Mouse (Mus musculus) urinary bladder, adult 18-20 months (tissue): ENCODE measurements around the gene Ccnq.
"Not testable (repeated sequence)": the region's sequence is repeated elsewhere in the genome, so short reads cannot be mapped to it uniquely, and the experiment has no call there.

ENCODE experiments used
- DNase-seq, 2 experiments: peaks; one replicate each; pipeline ENCODE4 v3.0.0; 2022; ENCODE audit warnings: low spot score in 2 of 2, mixed read lengths in 2 of 2

The Ccnq gene

DNA sequence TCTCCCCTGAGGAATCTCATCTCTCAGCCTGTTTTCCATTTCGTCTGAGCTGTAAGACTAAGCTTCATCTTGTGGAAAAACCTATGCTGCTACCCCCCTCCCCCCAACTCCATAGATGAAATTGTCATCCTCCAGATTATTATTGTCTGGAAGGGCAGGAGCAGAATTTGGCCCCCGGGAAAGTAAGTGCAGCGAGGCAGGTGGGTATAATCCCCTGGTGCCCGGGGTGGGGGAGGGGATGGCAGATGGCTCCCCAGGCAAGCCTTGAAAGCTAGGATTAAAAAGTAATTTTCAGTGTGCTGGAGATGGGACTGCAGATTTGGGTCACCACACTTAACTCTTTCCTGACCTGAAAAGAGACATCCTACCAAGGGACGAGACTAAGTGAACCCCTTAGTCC lies 10.7 kb upstream of the Ccnq start:
- no peak for DNase-seq

DNA sequence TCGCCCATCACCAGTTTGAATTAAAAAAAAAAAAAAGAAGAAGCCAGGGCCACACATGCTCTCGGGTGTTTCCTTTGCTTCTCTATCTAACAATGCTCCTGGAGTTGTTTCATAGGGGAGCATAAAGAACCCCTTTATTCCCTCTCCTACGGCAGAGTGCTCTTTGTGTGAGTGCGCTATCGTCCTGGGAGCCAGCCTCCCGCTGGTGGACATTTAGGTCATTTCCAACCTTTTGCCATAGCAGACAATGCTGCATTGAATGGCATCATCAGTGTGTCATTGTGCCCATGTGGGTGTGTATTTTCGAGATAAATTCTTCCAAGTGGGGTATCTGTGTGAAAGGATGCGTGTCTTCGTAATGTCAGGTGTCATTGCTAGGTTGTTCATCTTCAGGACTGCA lies 9.6 kb upstream of the Ccnq start:
- DNase-seq, result no peak

DNA sequence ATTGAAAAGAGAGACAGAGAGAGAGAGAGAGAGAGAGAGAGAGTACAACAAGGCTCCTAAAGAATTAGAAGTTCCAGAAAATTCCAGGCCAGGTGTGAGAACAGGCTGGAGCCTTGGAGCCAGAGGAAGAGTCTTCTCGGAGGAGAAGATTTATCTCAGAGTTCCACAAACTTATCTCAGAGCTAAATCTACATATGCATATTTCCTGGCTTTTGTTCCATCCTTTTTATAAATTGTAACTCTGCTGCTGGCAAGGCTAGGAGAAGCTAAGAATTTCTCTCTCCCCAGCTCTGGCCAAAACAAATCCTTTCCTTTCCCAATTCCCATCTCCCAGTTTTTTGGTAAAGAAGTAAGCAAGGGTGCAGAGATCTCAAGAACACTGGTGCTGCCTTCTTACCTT lies 3.8 kb upstream of the Ccnq start:
- no peak for DNase-seq

DNA sequence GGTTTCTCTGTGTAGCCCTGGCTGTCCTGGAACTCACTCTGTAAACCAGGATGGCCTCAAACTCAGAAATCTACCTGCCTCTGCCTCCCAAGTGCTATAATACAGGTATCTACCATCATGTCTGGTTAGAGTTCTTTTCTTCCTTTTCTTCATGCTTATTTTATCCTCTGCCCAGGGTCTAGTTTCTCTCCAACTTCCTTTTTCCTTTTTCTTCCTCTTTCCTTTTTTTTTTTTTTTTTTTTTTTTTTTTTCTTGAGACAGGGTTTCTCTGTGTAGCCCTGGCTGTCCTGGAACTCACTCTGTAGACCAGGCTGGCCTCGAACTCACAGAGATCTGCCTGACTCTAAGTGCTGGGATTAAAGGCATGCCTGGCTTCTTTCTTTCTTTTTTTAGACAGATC lies 2.6 kb upstream of the Ccnq start:
- DNase-seq, result not testable (repeated sequence)

DNA sequence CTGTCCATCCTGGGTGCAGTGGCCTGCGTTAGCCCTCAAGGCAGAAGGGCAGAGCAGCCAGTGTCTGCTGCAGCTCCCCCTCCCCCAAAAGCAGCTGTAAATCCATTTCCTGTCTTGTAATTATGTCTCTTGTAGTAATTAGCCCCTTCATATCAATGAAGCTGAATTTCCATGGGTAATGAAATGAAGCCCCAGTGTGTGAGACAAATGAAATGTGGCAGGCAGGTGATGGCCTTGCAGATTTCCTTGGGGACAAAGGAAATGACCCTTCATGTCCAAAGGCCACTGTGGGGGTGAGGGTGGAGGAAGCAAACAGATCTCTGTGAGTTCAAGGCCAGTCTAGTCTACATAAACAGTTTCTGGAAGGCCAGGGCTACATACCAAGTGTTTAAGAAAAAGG lies 1.7 kb upstream of the Ccnq start:
- DNase-seq, result no peak

DNA sequence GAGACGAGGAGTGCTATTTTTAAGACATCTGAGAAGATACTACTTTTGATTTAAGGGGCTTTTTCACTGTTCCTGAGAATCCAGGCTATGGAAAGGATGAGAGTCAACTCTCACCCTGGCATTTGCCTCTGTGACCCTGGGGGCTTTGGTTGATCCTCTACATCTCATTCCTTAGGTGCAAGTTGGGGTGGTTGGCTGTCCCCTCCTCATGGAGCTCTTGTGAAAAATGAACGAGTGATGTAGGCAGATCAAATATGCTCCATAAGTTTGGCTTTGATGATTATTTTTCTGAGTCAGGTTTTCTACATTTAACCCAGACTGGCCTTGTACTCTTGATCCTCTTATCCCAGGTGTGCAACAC lies 294 bp upstream of the Ccnq start:
- no peak for DNase-seq

DNA sequence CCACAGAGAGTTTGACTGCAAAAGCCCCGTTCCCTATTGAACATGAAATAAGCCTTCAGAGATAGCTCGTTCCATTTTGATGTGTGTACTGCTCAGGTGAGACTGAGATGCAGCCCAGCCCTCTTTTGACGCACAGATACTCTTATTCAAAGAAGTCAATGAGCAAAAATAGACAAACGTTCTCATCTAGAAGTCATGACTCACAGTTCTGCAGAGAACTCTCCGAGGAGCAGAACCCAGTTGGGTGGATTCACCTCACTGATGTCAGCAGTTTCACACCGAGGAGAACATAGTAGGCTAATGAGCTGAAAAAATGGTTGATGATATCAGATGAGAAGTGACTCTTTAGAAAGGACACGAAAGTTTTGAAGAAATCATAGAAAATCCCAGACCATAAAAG lies 5.3 kb downstream of the Ccnq start:
- no peak for DNase-seq

DNA sequence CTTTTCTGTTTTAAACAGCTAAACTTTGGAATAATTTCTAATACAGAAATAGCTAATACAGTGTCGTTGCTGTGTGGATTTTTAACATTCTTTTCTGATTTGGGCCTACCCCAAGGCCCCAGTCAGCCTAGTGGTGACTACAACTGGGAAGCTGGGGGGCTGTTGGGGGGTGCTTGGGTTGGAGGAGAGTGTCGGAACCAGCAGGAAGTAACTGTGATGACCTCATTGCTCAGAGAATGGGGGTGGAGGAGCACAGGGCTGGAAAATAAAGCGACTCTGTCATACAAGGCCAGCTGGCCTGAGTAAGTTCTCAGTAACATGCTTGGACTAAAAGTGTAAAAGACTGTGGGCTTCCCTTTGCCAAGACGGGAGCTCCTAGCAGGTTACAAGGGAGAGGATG lies 6.1 kb downstream of the Ccnq start:
- no peak for DNase-seq

DNA sequence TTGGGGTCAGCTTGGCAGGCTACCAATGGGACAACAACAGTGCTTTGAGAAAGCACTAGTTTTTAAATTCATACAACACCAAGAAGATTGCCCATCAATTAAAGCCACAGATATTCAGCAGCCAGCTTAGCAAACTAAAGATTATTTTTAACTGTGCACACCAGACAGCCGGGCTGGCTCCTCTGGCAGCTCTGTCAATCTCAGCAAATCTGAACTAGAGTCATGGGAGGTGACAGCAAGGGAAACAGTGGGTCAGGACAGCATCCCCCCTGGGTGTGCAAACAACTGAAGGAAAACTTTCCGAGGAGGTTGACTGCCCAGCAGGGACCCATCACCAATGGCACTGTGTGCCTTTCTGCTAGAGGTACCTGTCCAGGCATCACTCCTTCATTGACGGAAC lies 9.1 kb downstream of the Ccnq start:
- DNase-seq, result no peak

DNA sequence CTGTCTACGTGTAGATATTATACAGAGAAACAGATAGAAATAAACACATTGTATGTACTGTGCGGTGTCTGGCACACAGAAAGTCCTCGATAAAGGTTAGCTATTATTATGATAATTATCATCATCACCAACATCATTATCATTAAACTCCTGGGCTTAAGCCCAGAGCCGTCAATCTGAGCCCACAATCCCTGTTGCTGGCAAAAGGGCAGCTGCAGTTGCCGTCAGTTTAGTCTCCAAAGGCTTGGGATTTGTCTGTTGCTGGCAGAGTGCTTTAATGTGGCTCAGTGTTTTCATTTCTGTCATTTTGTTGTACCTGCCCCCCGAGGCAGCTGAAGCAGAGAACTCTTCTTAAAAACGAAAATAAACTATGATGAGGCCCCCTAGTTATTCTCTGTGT lies 9.6 kb downstream of the Ccnq start:
- no peak for DNase-seq

DNA sequence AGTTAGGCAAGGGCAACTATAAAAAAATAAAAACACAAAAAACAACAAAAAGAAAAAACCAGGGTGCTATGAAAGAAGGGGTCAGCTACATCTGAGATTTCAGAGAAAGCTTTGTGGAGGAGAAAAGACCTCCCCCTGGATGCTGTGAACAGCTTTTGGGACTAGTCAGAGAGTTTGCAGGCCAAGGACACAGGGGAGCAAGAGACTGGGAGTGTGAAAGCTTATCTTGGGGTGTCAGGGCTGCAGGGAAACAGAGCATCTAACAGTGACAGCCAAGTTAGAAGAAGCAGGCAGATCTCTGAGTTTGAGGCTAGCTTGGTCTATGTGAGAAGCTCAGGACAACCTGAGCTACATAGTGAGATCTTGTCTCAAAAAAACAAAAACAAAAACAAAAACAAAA lies 12.2 kb downstream of the Ccnq start:
- DNase-seq, result no peak

DNA sequence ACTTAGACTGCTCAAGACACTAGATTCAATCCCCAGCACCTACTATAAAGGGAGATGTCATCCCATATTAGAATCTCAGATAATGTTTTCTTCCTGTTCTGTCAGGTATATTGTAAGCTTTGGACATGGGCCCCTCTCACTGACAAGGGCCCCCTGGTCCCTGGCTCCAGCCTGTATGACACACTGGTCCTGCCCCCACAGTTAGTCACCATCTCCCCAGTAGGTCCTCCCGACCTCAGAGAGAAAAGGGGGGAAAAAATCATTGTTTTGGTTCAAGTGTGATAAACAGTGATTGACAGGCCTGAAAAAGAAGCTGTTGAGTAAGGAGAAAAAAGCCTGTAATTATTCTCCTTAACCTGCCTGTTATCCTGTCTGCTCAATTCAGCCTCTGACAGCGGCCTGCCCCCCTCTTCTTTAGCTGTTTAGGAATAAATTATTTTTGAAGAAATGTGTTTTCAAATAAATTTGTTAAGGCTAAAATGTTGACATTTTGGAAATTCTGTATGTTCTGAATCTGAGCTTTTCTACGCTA lies 14.6 kb downstream of the Ccnq start:
- no peak for DNase-seq

DNA sequence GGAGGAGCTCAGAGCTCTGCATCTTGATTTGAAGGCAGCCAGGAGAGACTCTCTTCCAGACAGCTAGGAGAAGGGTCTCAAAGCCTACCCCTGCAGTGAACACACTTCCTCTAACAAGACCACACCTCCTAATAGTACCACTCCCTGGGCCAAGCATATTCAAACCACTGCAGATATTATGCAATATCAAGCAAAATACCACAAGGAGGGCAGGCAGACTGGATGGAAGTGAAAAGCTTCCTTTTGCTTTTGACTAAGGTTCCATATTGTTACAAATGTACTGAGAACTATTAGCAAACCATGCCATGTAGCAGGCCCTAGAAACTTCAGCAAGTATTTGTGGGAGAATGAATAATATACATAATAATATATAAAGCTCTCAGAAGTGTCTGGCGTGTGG lies 16.4 kb downstream of the Ccnq start:
- DNase-seq, result no peak

DNA sequence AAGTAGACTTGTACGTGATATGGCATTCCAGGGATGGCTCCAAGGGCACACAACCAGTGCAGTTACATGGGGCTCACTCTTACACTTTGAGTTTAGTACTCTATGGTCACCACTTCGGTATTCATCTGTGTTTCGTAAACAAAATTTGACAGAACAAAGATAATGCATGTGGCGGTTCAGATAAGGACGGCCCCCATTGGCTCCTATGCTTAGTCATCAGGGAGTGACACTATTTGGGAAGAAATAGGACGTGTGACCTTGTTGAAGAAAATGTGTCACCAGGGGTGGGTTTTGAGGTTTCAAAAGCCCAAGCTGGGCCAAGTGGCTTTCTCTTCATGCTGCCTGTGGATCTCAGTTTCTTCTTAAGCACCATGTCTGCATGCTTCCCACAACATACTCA lies 18.9 kb downstream of the Ccnq start:
- no peak for DNase-seq

DNA sequence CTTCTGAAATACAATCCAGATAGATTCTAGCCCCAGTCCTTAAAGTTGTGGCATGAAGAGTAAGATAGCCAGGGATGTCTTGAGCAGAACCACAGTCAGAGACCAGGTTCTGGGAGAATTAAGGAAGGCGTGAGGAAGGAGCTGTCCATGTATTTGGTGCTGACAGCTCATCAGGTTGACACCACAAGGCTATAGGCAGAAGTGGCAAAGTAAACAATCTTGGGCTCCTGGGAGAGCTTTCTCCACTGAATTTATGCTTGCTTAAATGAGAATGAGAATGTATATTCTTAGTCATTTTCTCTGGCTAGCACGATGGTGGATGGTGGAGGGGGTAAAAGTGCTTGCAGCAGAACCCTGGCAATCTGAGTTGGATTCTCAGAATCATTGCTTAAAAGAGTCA lies 20.6 kb downstream of the Ccnq start:
- DNase-seq, result no peak

DNA sequence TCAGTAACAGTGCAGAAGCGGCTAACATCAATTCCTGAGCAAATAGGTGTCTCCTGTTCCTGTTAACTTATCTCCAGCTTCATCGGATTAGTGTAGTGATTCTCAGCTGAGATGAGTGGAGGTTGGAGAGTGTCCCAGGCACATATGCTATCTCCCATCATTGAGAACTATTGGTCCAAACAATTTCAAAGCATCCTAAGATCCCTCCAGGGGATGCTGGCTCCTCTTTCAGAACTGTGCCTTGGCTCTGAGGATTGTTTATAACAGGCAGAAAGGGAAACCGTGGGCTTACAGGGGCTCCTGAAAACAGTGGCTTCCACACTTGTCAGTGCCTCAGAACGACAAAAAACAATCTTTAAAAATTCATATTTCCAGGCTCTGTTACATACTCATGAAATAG lies 23.5 kb downstream of the Ccnq start:
- DNase-seq, result no peak

DNA sequence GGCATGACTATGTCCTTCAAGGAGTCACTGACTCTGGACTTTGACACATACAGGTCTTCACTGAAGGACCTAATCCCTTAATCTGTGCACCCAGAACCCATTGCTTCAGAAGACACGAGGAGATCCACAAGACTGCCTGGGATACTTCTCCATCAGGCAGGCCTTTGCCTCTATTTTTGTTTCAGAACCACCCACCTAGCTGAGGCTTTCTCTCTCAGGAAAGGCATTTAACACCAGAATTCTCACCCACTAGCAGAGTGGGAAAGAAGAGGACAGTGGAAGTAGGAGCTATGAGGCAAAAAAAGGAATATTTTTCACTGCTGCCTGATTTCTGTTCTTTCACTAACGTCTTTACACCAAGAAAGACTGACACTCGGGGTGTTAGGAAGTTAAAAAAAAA lies 25.2 kb downstream of the Ccnq start:
- DNase-seq, result no peak

DNA sequence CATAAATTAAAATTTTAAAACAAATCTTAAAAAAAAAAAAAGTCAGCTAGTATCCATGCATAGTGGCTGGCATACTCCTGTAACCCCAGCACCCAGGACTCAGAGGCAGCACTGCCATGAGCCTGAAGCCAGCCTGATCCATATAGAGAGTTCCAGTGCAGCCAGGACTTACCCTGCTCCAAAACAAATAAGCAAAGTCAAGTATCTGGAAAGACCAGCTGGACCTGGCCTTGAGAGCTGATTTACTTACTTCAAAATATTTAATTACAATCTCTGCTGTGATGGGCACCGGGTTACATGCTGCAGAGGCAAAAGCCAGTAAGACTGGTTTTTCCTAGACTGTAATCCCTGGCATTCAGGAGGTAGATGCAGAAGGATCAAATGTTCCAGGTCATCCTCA lies 26.7 kb downstream of the Ccnq start:
- DNase-seq, result peak in 1 of 2 experiments; percentile 2

DNA sequence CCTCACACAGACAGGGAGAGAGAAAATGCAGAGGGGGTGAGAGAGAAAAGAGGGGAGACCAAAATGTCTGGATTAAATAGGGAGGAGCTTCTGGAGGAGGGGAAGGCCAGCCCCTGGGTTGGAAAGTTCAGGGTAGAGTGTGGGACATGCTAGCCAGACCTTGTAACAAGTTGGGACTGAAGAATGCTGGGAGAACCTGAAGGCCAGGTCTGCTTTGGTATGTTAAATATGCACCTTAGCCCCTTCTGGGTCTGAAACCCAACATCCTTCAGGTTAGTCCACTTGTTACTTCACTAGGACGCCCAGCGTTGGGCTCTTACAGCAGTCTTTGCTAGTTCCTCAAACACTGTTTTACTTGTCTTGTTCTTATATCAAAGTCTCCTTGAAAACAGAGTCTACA lies 30.1 kb downstream of the Ccnq start:
- DNase-seq, result no peak

DNA sequence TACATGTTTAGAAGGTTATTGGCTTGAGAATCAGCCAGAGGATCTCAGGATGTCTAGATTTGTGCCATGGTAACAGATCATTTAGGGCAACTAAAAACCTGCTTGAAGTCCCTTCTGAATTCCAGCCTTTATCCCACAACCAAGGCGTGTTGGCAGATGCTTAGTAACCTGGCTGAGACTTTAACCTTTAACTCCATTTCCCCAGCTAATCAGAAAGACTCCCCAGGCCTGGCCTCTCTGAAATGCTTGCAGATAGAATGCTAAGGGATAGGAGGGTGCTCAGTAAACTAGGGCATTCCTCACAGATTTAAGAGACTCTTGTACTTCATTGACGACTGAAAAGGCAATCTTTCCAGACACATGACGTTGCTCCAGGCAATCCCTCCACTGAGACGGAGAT lies 33.9 kb downstream of the Ccnq start:
- no peak for DNase-seq

DNA sequence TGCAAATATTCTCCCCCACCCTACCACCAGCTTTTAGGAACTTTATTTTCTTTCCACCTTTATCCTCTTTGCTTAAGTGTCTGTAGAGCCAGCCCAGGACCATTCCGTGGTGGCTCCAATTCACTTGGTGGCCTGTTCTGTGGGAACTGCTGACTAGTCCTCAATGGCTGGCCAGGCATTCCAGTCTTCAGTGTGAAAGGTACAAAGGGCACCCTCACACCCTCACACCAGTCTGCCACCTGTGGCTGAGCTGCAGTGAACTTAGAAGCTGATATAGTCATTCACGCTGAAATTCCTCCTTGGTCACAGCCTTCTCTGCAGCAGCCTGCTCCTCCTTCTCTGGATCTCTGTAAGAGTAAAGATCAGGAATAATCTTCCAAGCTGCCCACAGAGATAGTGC lies 42.9 kb downstream of the Ccnq start:
- no peak for DNase-seq

DNA sequence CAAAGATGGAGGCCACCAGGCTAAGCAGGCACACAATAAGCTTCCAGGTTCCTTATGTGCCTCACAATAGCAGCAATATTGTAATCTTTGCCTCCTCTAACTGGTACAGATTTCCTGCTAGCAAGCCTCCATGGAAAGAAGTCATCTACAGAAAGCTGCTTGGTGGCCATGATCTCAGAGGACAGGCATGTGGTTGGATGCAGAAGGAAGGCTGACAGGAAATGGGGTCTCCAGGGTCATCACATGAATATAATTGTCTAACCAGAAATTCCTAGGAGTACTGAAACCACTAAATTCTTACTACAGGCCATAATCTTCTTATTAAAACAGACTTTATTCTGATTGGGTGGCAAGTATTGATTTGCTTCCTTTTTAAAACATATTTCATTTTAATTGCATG lies 45.5 kb downstream of the Ccnq start:
- DNase-seq, result no peak

DNA sequence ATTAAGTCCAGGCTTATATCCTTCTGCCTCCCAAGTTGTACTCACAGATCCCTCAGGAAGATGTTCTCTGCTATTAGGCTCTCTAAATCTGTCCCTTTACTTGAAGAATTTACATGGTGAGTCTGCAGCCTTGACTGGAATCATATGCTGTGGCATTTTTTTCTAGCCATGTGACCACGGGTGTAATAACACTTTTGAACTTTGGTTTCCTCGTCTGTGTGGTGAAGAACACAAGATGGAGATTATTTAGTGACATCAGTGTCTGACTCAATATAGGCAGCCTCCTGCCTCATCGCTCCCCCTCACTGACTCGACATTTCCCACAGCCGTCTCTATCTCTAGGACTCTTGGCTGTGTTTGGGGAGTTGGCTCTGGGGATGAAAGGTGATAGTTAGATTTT lies 48.4 kb downstream of the Ccnq start:
- no peak for DNase-seq

DNA sequence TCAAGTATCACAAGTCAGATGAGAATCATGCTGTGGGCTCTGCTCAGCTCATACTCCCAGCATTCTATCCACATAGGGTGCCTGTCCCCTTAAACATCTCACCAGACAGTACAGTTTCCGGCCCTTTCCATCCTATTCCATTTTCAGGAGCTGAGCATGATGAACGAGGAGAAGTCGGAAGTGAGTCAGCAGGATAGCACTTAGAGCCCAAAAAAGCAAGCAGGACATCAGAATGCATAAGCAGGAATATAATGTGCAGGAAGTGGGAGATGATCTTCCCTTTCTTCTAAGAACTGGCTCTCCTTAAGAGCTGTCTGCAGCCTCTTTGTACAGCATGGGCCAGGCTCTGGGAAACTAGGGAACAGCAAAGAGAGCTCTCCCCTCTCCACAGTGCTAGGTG lies 49.2 kb downstream of the Ccnq start:
- DNase-seq, result no peak
